Mouse (Mus musculus) liver, postnatal 0 days (tissue): Measurements from ENCODE around the gene Hist1h3e. TPM values are rescaled to one million over a fixed set of nuclear protein-coding genes. Genes with fewer than 3 reads are reported as not detected.
A peak's percentile ranks its signal among the peaks of the same experiment; 100 is the strongest.
"Not testable (repeated sequence)": the region's sequence is repeated elsewhere in the genome, so short reads cannot be mapped to it uniquely, and the experiment has no call there.

ENCODE experiments used
- ATAC-seq: fragments of 200-750 bp; cut with Nextera tagmentation; 2 replicates; pipeline ENCODE4 v1.8.0; 2017; ENCODE audit warnings: mild to moderate bottlenecking, moderate library complexity
- DNase-seq: peaks from one replicate; pipeline ENCODE4 v3.0.0-alpha.2; 2016
- H3K27ac ChIP-seq: fragments of 300-500 bp; sonication (generic); 2 replicates; pipeline ENCODE4 v1.5.1; 2014; ENCODE audit warnings: antibody characterized with exemption, moderate library complexity, mild to moderate bottlenecking, low read depth
- H3K27me3 ChIP-seq: fragments of 300-500 bp; sonication (generic); 2 replicates; pipeline ENCODE4 v1.6.1; 2014; ENCODE audit warnings: low read length, control low read depth, mixed read lengths; ENCODE audit not compliant: insufficient read depth
- H3K36me3 ChIP-seq: fragments of 300-500 bp; sonication (generic); replicated peaks from 2 replicates; pipeline ENCODE4 v1.6.1; 2014; ENCODE audit warnings: mild to moderate bottlenecking, control low read depth, low read length, moderate library complexity, mixed read lengths; ENCODE audit not compliant: insufficient read depth
- H3K4me1 ChIP-seq: fragments of 300-500 bp; sonication (generic); 2 replicates; pipeline ENCODE4 v1.6.1; 2014; ENCODE audit warnings: antibody characterized with exemption, mild to moderate bottlenecking, control low read depth; ENCODE audit not compliant: insufficient read depth
- H3K4me2 ChIP-seq: fragments of 300-500 bp; sonication (generic); 2 replicates; pipeline ENCODE4 v1.6.1; 2014; ENCODE audit warnings: low read depth, mild to moderate bottlenecking, low read length, moderate library complexity, mixed read lengths
- H3K4me3 ChIP-seq: fragments of 300-500 bp; sonication (generic); 2 replicates; pipeline ENCODE4 v1.5.1; 2014; ENCODE audit warnings: low read depth, low read length
- H3K9ac ChIP-seq: fragments of 300-500 bp; sonication (generic); replicated peaks from 2 replicates; pipeline ENCODE4 v1.6.1; 2014; ENCODE audit warnings: mild to moderate bottlenecking, moderate library complexity
- H3K9me3 ChIP-seq: fragments of 300-500 bp; sonication (generic); 2 replicates; pipeline ENCODE4 v1.6.1; 2016; ENCODE audit warnings: mild to moderate bottlenecking, control low read depth, low read length, mixed read lengths
- CTCF ChIP-seq: sonication (generic); IDR thresholded peaks from 2 replicates; pipeline ENCODE4 v1.5.1; 2016; ENCODE audit warnings: antibody characterized with exemption, low read depth
- EP300 ChIP-seq: IDR thresholded peaks from 2 replicates; pipeline ENCODE4 v1.6.1; 2016; ENCODE audit warnings: antibody characterized with exemption, low read depth, mild to moderate bottlenecking
- WGBS: fragments of 180-500 bp; shearing (Covaris S2); extraction: QIAGEN DNeasy Blood & Tissue Kit; methylation state at CpG from one replicate; pipeline ENCODE4 v1.1.7; 2014; ENCODE audit not compliant: insufficient replicate concordance; 5-methylcytosine and 5-hydroxymethylcytosine counted together
- polyA plus RNA-seq: library from polyadenylated mRNA; unstranded; fragments of >200 nt; fragmentation: Nextera tagmentation; extraction: Ambion mirVana; gene quantifications from 2 replicates; pipeline ENCODE4 v1.2.1, GENCODE M21; 2015

The Hist1h3e gene
- 3.6 and 4.6 TPM in 2 replicates for polyA plus RNA-seq

DNA sequence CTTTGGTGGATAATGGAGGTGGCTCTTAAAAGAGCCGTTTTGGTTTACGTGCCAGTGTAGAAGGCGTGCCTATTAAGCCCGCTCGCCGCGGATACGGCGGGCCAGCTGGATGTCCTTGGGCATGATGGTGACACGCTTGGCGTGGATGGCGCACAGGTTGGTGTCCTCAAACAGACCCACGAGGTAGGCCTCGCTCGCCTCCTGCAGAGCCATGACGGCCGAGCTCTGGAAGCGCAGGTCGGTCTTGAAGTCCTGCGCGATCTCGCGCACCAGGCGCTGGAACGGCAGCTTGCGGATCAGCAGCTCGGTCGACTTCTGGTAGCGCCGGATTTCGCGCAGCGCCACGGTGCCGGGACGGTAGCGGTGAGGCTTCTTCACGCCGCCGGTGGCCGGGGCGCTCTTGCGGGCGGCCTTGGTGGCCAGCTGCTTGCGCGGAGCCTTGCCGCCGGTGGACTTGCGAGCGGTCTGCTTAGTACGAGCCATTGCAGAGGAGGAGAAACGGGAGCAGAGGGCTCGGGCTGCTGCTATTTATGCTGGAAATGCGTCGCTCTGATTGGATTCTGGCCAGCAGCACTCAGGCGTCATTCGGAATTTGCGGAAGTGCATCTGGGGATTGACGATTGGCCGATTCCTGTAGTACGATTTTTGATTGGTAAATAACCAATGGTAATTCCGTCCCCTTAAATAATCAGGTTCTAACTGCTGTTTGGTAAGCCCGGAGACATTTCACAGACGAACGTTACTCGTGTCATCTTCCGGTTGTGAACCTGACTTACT, at the start of gene Hist1h3e:
Gene Hist1h3e, minus strand, starts transcription at position 487 of the 777 bp plus-strand sequence.
- H3K27me3 ChIP-seq, H3K9me3 ChIP-seq, H3K36me3 ChIP-seq, H3K4me1 ChIP-seq: not testable (repeated sequence)
- DNase-seq = peak; percentile 95
- peak; percentile 91 for ATAC-seq
- H3K9ac ChIP-seq = peak within 1 kb of the TSS; percentile 72
- H3K27ac ChIP-seq = peak within 1 kb of the TSS; percentile 99
- peak within 1 kb of the TSS; percentile 43 for H3K4me3 ChIP-seq
- peak; percentile 80; the same call in 1 of the 2 replicates for TF ChIP-seq EP300
- under 1% methylated on average over 48 of the region's 67 CpGs for WGBS
- H3K4me2 ChIP-seq = peak within 1 kb of the TSS; percentile 83

DNA sequence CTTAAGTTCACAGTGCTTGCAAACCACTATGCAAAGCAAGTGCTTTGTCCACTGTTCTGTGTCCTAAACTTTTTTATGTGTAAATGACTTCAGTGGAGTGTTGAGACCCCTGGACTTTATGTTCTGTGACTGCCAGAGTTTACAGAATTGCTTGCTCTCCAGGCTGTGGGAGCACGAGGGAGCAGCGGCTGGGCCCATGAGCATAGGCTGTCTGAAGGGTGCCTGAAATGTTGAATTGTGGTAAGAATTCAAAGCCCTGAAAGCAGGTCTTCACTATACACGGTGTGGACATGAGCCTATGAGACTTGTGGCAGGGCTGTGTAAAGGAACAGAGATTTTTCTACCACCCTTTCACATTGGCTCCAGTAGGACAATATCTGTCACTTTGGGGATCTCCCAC, 49.5 kb upstream of the Hist1h3e start:
- Histone ChIP-seq H3K27ac (no peak overlapping the region), H3K36me3 (no peaks in the 10 kb centered on the region), H3K4me2 (no peak overlapping the region), H3K9ac (no peak overlapping the region), H3K4me3 (no peak overlapping the region), H3K9me3 (no peaks in the 10 kb centered on the region), H3K27me3 (no peaks in the 10 kb centered on the region), H3K4me1 (peaks cover 8% of the 10 kb centered on the region; the same call in 1 of the 2 replicates)
- ATAC-seq (no peak), DNase-seq (no peak)
- TF ChIP-seq CTCF (no peak), EP300 (no peak)
- 85% methylated on average over 3 of the region's 3 CpGs for WGBS

DNA sequence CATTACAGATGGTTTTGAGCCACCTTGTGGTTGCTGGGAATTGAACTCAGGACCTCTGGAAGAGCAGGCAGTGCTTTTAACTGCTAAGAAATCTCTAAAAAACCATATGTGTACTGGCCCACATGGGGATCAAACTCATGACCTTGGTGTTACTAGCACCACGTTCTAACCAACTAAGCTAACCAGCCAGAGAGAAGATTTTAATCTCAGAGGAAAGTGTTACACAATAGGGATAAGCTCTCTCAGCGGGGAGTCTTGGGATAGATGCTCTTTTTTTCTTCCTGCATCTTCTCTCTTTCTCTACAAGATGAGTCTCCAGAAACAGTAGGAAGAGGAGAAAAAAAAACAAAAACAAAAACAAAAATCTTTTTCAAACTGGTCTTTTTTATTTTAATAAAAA, 48.2 kb upstream of the Hist1h3e start:
- Histone ChIP-seq H3K27ac (no peak overlapping the region), H3K4me3 (no peak overlapping the region), H3K9me3 (no peaks in the 10 kb centered on the region), H3K4me1 (peaks cover 8% of the 10 kb centered on the region; the same call in 1 of the 2 replicates), H3K4me2 (no peak overlapping the region), H3K9ac (no peak overlapping the region), H3K27me3 (no peaks in the 10 kb centered on the region), H3K36me3 (no peaks in the 10 kb centered on the region)
- TF ChIP-seq CTCF = no peak
- no peak for TF ChIP-seq EP300
- 59% methylated on average over 2 of the region's 2 CpGs for WGBS
- ATAC-seq = no peak
- no peak for DNase-seq

DNA sequence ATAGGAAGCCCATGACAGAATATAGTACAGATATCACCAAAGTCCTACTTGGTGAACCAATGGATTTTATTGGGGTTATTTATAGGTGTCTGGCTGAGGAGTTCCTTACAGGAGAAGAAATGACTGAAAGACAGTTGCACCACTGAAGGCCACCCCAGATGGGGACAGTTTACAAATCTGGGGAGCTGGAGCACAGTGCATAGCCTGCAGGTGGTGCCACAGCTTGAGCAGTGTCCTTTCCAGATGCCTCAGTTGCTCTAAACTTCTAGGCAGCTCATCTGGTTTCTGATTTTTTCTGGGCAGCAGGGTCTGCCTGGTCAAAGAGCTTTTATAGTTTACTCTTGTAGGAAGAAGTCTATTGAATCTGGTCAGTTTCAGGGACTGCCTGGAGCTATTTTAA, 47.7 kb upstream of the Hist1h3e start:
- no peak for DNase-seq
- Histone ChIP-seq H3K4me2 (peak overlapping the region; percentile 45; the same call in 1 of the 2 replicates), H3K9ac (0 out of 2 replicates have a peak overlapping the region, but pooled peaks have one; percentile 9), H3K27me3 (no peaks in the 10 kb centered on the region), H3K9me3 (no peaks in the 10 kb centered on the region), H3K4me3 (no peak overlapping the region), H3K4me1 (peaks cover 8% of the 10 kb centered on the region; the same call in 1 of the 2 replicates), H3K27ac (peak overlapping the region; percentile 78), H3K36me3 (no peaks in the 10 kb centered on the region)
- no peak for TF ChIP-seq EP300
- TF ChIP-seq CTCF = peak; percentile 30
- no peak for ATAC-seq

DNA sequence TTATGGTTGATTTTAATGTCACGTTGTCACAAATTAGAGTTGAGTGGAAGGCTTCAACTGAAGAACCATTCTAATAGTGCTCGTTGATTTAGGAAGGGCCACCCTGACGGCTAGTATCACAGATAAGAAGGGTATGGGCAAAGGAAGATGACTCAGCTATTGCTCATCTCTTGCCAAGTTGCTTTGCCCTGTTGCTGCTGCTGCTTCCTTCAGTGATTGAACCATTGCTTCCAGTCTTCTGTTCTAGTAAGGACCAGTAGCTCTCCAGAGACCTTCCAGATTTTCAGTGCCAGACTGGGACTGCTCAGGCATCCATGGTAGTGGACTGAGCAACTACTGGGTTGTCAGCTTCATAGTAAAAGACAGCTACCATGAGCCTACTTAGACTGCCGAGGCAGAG, 47.0 kb upstream of the Hist1h3e start:
- Histone ChIP-seq H3K4me1 (peaks cover 8% of the 10 kb centered on the region; the same call in 1 of the 2 replicates), H3K4me2 (peak overlapping the region; percentile 45), H3K9me3 (no peaks in the 10 kb centered on the region), H3K27ac (peak overlapping the region; percentile 78), H3K4me3 (no peak overlapping the region), H3K9ac (peak overlapping the region; percentile 50; the same call in 1 of the 2 replicates), H3K36me3 (no peaks in the 10 kb centered on the region), H3K27me3 (no peaks in the 10 kb centered on the region)
- 50% methylated on average over 4 of the region's 4 CpGs for WGBS
- peak; percentile 86 for ATAC-seq
- no peak for DNase-seq
- no peak for TF ChIP-seq CTCF
- TF ChIP-seq EP300 = peak; percentile 70; the same call in 1 of the 2 replicates

DNA sequence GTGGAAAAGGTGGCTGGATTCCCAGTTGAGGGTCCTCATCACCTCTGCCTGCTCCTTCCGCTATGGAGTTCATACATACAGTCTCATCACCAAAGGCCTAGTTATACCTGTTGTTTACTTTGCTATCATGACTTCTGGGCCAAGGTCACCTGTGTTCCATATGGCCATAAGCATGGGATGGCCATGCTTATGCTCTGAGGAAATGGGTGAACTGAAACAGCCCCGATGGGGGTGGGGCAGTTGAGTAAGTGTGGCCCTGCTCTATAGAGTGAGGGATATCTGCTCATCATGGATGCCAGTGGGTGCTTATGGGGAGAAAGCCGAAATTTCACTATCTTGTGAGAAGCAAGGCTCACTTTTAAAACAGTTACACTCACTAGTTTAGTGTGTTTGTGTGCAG, 42.9 kb upstream of the Hist1h3e start:
- Histone ChIP-seq H3K9ac (no peak overlapping the region), H3K4me1 (peaks cover 8% of the 10 kb centered on the region; the same call in 1 of the 2 replicates)
- TF ChIP-seq CTCF = no peak
- TF ChIP-seq EP300 = no peak

More for the DNA sequence above, 42.9 kb upstream of the Hist1h3e start:
- H3K4me3 ChIP-seq = no peak overlapping the region
- no peak overlapping the region for H3K27ac ChIP-seq
- peak; percentile 2 for DNase-seq
- no peak overlapping the region for H3K4me2 ChIP-seq
- no peaks in the 10 kb centered on the region for H3K27me3 ChIP-seq
- H3K9me3 ChIP-seq = no peaks in the 10 kb centered on the region
- 85% methylated on average over 3 of the region's 3 CpGs for WGBS
- no peak for ATAC-seq
- no peaks in the 10 kb centered on the region for H3K36me3 ChIP-seq
